Mouse (Mus musculus) small intestine, adult 2 months (tissue): ENCODE results near the gene Crtc3. TPM values are rescaled to one million over a fixed set of nuclear protein-coding genes. Genes with fewer than 3 reads are reported as not detected.
A peak's percentile ranks its signal among the peaks of the same experiment; 100 is the strongest.

Source experiments
- H3K27ac ChIP-seq: fragments of 200-500 bp; 2 replicates; pipeline ENCODE4 v1.5.1; 2012; ENCODE audit warnings: low read depth, low read length, control low read depth, inconsistent platforms; ENCODE audit not compliant: insufficient read depth
- H3K27me3 ChIP-seq: fragments of 200-500 bp; 2 replicates; pipeline ENCODE4 v1.6.1; 2012; ENCODE audit warnings: mild to moderate bottlenecking, moderate library complexity, low read length, inconsistent platforms; ENCODE audit not compliant: control insufficient read depth, insufficient read depth
- H3K36me3 ChIP-seq: fragments of 200-500 bp; 2 replicates; pipeline ENCODE4 v1.6.1; 2012; ENCODE audit warnings: mild to moderate bottlenecking, low read length, control low read depth, inconsistent platforms; ENCODE audit not compliant: control insufficient read depth, insufficient read depth
- H3K4me1 ChIP-seq: fragments of 200-500 bp; 2 replicates; pipeline ENCODE4 v1.6.1; 2012; ENCODE audit warnings: low read length, inconsistent platforms, mixed read lengths; ENCODE audit not compliant: control insufficient read depth, insufficient read depth, insufficient read length
- H3K4me3 ChIP-seq: fragments of 200-500 bp; 2 replicates; pipeline ENCODE4 v1.5.1; 2012; ENCODE audit warnings: low read depth, mild to moderate bottlenecking, control low read depth, inconsistent platforms, low read length, moderate library complexity
- CTCF ChIP-seq: fragments of 200-500 bp; IDR thresholded peaks from 2 replicates; pipeline ENCODE4 v1.5.1; 2012; ENCODE audit warnings: low read depth, mild to moderate bottlenecking, control low read depth, inconsistent platforms, low read length, moderate library complexity, mixed read lengths; ENCODE audit not compliant: insufficient replicate concordance, insufficient read length; ENCODE audit errors: extremely low read depth
- POLR2A ChIP-seq: fragments of 200-500 bp; IDR thresholded peaks from 2 replicates; pipeline ENCODE4 v1.6.1; 2012; ENCODE audit warnings: low read depth, mild to moderate bottlenecking, control low read depth, inconsistent platforms, low read length, moderate library complexity
- WGBS: fragments of 180-500 bp; shearing (Covaris S2); methylation state at CpG from one replicate; pipeline ENCODE4 v1.1.7; 2018; 5-methylcytosine and 5-hydroxymethylcytosine counted together
- polyA plus RNA-seq: library from polyadenylated mRNA; depleted of rRNA; stranded (reverse); fragments of >200 nt; gene quantifications from 2 replicates; pipeline ENCODE4 v1.2.3, GENCODE M21; 2012; rRNA removed

Gene Crtc3
- polyA plus RNA-seq, 1 experiment, result 15.7 TPM

- no peaks in the 10 kb centered on the region for H3K27me3 ChIP-seq
- H3K27ac ChIP-seq, result no peak overlapping the region
- WGBS, result 52% methylated on average over 4 of the region's 4 CpGs
- H3K36me3 ChIP-seq, result no peaks in the 10 kb centered on the region
- peaks cover 2% of the 10 kb centered on the region; the same call in 1 of the 2 replicates for H3K4me1 ChIP-seq
- H3K4me3 ChIP-seq, result no peak overlapping the region
- TF ChIP-seq POLR2A, result no peak
- TF ChIP-seq CTCF, result no peak
Measured at GRCm38 (mm10) chr7:80557161-80557560, 131.5 kb downstream of the Crtc3 start.

- H3K27ac ChIP-seq, result no peak overlapping the region
- H3K4me3 ChIP-seq, result no peak overlapping the region
- 45% methylated on average over 3 of the region's 3 CpGs for WGBS
- H3K27me3 ChIP-seq, result no peaks in the 10 kb centered on the region
- no peak for TF ChIP-seq CTCF
- TF ChIP-seq POLR2A, result no peak
- H3K4me1 ChIP-seq, result peaks cover 2% of the 10 kb centered on the region; the same call in 1 of the 2 replicates
- no peaks in the 10 kb centered on the region for H3K36me3 ChIP-seq
Measured at GRCm38 (mm10) chr7:80556166-80556565, 132.5 kb downstream of the Crtc3 start.

DNA sequence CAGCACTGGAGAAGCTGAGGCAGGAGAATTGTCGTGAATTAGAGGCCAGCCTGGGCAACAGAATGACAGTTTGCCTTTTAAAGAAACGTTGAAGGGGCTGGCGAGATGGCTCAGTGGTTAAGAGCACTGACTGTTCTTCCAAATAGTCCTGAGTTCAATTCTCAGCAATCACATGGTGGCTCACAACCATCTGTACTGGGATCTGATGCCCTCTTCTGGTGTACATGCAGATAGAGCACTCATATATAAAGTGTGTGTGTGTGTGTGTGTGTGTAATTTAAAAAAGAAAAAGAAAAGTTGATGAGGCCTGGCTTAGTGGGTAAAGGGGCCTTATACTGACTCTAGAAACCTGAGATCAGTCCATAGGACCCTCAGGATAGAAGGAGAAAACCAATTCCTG is 133.5 kb downstream of the Crtc3 start:
- Histone ChIP-seq H3K27me3 (no peaks in the 10 kb centered on the region), H3K4me3 (no peak overlapping the region), H3K36me3 (no peaks in the 10 kb centered on the region), H3K27ac (peak overlapping the region; percentile 65), H3K4me1 (peaks cover 2% of the 10 kb centered on the region; the same call in 1 of the 2 replicates)
- WGBS, result 66% methylated on average over 3 of the region's 3 CpGs
- TF ChIP-seq CTCF (no peak), POLR2A (no peak)

GRCm38 (mm10) chr7:80554180-80555021 is 134.3 kb downstream of the Crtc3 start:
- Histone ChIP-seq H3K27ac (peak overlapping the region; percentile 65), H3K27me3 (no peaks in the 10 kb centered on the region), H3K4me1 (peaks cover 2% of the 10 kb centered on the region; the same call in 1 of the 2 replicates), H3K36me3 (no peaks in the 10 kb centered on the region), H3K4me3 (no peak overlapping the region)
- 66% methylated on average over 22 of the region's 22 CpGs for WGBS
- TF ChIP-seq POLR2A, result no peak
- no peak for TF ChIP-seq CTCF

DNA sequence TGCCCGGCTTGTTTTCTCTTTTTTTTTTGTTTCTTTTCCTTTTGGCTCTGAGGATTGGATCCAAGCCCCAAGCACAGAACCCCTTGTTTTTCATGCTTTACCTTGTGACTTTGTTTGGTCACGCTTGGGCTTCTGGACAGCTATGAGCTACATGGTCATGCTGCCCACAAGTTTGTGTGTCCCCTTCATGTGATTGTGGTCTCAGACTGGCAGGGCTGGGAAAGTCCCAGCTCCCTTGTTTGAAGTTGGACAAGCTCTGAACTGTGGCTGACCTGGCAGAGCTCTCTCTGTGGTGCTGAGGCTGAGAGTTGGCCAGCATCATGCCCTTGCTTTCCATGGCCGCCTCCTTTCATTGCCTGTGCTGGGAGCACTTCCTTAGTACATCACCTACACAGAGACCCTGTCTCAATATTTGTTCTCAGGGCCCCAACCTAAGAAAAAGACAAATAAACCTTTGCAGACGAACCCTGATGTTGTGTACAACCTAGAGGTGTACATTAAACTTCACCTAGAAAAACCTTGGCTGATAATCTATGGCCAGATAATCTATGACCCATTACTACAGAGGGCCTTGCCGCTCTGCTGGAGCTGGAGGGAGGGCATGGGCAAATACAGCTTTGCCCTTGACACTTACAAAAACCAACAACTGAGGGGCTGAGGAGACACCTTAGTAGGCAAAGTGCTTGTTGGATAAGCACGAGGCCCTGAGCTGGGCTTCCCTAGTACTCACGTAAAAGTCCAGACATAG is 140.0 kb downstream of the Crtc3 start:
- H3K27me3 ChIP-seq, result no peaks in the 10 kb centered on the region
- no peaks in the 10 kb centered on the region for H3K4me1 ChIP-seq
- TF ChIP-seq POLR2A (no peak), CTCF (no peak)
- no peaks in the 10 kb centered on the region for H3K36me3 ChIP-seq
- WGBS, result 71% methylated on average over 7 of the region's 7 CpGs
- no peak overlapping the region for H3K27ac ChIP-seq
- H3K4me3 ChIP-seq, result no peak overlapping the region

GRCm38 (mm10) chr7:80542139-80542831 is 146.4 kb downstream of the Crtc3 start:
- Histone ChIP-seq H3K27me3 (no peaks in the 10 kb centered on the region), H3K4me1 (no peaks in the 10 kb centered on the region; the same call in 1 of the 2 replicates), H3K4me3 (no peak overlapping the region), H3K36me3 (no peaks in the 10 kb centered on the region), H3K27ac (no peak overlapping the region)
- 67% methylated on average over 7 of the region's 7 CpGs for WGBS
- TF ChIP-seq POLR2A, result no peak
- no peak for TF ChIP-seq CTCF

GRCm38 (mm10) chr7:80539581-80539980 is 149.1 kb downstream of the Crtc3 start:
- no peak for TF ChIP-seq CTCF
- TF ChIP-seq POLR2A, result no peak
- no peaks in the 10 kb centered on the region for H3K27me3 ChIP-seq
- no peak overlapping the region for H3K27ac ChIP-seq
- WGBS, result 47% methylated on average over 5 of the region's 5 CpGs
- no peaks in the 10 kb centered on the region for H3K36me3 ChIP-seq
- H3K4me3 ChIP-seq, result no peak overlapping the region
- no peaks in the 10 kb centered on the region; the same call in 1 of the 2 replicates for H3K4me1 ChIP-seq

Other genes with a start within 250 kb of the Crtc3 start
- 0.23 and 1.4 TPM in 2 replicates for gene Blm, start 153.8 kb downstream of the Crtc3 start, polyA plus RNA-seq
- gene Iqgap1, start 137.1 kb upstream of the Crtc3 start, polyA plus RNA-seq, result 16.5 and 28.9 TPM in 2 replicates
- gene Zscan2, start 172.0 kb upstream of the Crtc3 start, polyA plus RNA-seq, result 1.3 and 1.8 TPM in 2 replicates
- 5.5 and 6.2 TPM in 2 replicates for gene Wdr73, start 212.4 kb upstream of the Crtc3 start, polyA plus RNA-seq
- gene Nmb, start 216.2 kb upstream of the Crtc3 start, polyA plus RNA-seq, result 2.0 and 2.3 TPM in 2 replicates